Mouse (Mus musculus): Measurements from ENCODE around the gene Adam19.

Adam19 gene

GRCm38 (mm10) chr11:46102107-46102506, 46.3 kb downstream of the Adam19 start:
- DNase-seq (ENCODE audit: low spot score) = peak; percentile 39

- DNase-seq (ENCODE audit: low spot score) = no peak
Observed at GRCm38 (mm10) chr11:46107046-46107445, 51.3 kb downstream of the Adam19 start.

GRCm38 (mm10) chr11:46109206-46109605, 53.4 kb downstream of the Adam19 start:
- no peak for DNase-seq (ENCODE audit: low spot score)

GRCm38 (mm10) chr11:46110156-46110944, 54.6 kb downstream of the Adam19 start:
- DNase-seq (ENCODE audit: low spot score) = no peak

DNA sequence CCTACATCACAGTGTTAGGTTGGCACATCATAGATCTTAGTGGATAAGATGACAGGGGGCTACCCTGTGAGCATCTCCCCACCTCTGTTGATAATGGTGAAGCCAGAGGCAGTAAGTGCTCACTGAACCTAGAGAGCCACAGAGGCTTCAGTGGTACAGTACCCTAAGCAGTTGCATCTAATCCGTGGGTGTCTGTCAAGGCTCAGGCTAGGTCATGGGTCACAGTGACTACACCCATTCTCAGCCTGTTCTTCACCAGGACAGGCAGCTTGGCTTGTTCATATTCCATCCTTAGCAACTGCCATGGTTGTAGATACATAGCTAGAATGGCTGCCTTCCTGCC, 55.1 kb downstream of the Adam19 start:
- no peak for DNase-seq (ENCODE audit: low spot score)

GRCm38 (mm10) chr11:46113211-46113610, 57.4 kb downstream of the Adam19 start:
- DNase-seq (ENCODE audit: low spot score) = no peak

- DNase-seq (ENCODE audit: low spot score) = no peak
Observed at GRCm38 (mm10) chr11:46114221-46114620, 58.4 kb downstream of the Adam19 start.

GRCm38 (mm10) chr11:46115011-46115410, 59.2 kb downstream of the Adam19 start:
- DNase-seq (ENCODE audit: low spot score) = no peak

GRCm38 (mm10) chr11:46115411-46116173, 59.8 kb downstream of the Adam19 start:
- DNase-seq (ENCODE audit: low spot score) = no peak

DNA sequence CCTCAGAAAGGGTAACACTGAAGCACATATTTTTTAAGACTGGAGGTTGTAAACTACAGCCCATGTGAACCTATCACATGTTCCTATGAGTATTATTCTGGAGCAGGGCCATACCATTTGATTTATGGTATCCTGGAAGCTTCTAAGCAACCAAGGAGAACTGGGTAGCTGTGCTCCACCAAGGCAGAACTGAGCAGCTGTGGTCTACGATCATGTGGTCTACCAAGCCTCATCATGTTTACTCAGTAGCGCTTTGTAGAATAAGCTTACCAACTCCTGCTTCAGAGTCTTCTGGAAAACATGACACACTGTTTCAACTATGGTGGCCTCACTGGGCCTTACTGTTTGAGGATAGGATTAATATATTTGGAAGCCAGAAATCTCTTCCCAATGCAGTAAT, 60.7 kb downstream of the Adam19 start:
- no peak for DNase-seq (ENCODE audit: low spot score)

- DNase-seq (ENCODE audit: low spot score) = peak; percentile 62
Observed at GRCm38 (mm10) chr11:46119624-46120023, 63.8 kb downstream of the Adam19 start.

GRCm38 (mm10) chr11:46120084-46120483, 64.3 kb downstream of the Adam19 start:
- no peak for DNase-seq (ENCODE audit: low spot score)

- DNase-seq (ENCODE audit: low spot score) = no peak
Observed at GRCm38 (mm10) chr11:46121666-46122065, 65.9 kb downstream of the Adam19 start.

- no peak for DNase-seq (ENCODE audit: low spot score)
Observed at GRCm38 (mm10) chr11:46122875-46123274, 67.1 kb downstream of the Adam19 start.

DNA sequence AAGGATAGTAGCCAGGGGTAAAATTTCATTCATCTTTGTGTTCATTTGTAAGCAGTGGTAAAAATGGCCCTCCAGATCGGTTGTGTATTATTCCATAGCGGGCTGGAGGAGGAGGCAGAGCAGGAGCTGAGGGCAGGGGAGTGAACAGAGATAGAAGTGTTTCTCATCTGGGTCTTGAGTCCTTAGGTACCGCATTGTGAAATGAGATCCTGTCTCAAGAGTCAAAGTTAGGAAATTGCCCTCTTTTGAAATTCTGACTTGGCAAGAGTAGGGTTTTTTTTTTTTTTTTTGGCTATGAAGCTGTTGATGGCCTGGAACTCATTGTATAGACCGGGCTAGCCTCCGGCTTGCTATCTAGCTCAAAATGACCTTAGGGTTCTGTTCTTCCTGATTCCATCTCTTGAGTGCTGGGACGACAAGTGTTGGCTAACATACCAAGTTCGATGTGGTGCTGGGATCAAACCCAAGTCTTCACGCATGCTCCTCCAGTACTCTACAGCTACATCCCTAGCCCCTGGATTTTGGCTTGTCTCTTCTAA, 67.6 kb downstream of the Adam19 start:
- DNase-seq (ENCODE audit: low spot score) = no peak

DNA sequence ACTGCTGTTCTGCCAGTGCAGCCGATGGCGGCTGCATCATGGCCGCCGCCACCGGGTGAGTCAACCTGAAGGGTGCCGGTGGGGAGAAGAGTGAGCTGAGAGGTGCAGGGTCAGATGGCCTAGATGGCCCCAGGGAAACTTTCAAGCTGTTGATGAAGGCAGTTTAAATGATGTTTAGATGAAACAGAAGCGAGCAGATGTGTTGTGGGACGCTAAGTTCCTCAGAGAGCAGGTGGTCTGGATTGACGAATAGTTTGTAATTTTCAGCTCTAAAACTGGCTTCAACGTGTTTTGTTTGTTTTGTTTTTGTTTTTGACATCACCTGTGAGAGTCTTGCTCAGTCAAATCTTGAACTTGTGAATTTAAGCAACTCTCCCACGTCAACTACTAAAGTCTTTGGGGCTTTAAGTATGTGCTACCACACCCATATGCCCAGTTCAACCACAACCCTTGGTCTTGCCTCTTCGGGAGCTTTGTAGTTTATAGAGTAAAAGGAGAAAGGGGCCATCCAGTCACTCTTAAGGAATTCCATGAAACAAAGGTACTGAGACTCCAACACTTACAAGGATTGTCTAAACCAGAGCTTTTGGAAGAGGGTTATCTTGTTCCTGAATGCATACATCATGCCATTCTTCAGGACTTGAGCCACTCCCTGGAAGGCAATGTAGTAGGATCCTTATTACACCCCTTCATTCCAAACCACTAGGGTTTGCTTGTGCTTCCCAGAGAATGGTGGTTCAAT, 69.5 kb downstream of the Adam19 start:
- no peak for DNase-seq (ENCODE audit: low spot score)

DNA sequence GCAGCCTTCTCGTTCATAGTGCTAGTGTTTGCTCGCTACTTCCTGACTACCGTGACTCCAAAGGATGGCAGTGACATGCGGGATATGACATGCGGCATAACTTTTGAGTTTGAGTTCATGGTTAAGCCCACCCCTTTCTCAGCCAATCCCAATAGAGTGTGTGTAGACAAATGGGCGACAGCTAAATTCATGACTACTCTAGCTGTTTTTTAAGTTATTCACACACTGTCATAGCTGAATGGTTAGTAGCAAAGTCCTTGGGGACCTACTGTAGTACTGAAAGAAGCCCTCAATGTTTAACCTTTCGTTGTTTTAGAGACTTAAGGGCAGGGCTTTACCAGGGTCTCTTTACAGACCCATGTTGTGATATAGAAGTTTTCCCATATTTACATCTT, 70.0 kb downstream of the Adam19 start:
- DNase-seq (ENCODE audit: low spot score) = no peak

GRCm38 (mm10) chr11:46126317-46126716, 70.5 kb downstream of the Adam19 start:
- DNase-seq (ENCODE audit: low spot score) = no peak

- DNase-seq (ENCODE audit: low spot score) = no peak
Observed at GRCm38 (mm10) chr11:46126827-46127410, 71.1 kb downstream of the Adam19 start.

GRCm38 (mm10) chr11:46127621-46128547, 72.1 kb downstream of the Adam19 start:
- no peak for DNase-seq (ENCODE audit: low spot score)

- peak; percentile 38 for DNase-seq (ENCODE audit: low spot score)
Observed at GRCm38 (mm10) chr11:46128548-46128945, 72.8 kb downstream of the Adam19 start.
